Mouse (Mus musculus) T-helper 1 cell (primary cell): Measurements from ENCODE around the gene Fam155a.
"Not testable (repeated sequence)": the region's sequence is repeated elsewhere in the genome, so short reads cannot be mapped to it uniquely, and the experiment has no call there.

ENCODE experiments used
- in situ Hi-C: fragments of 300-600 bp; cut with MboI, MseI; formaldehyde crosslinking; loops from one replicate; pipeline ENCODE4 v1.15.1; 2025; ENCODE audit warnings: high pct_unique_total_duplicates

Fam155a gene

DNA sequence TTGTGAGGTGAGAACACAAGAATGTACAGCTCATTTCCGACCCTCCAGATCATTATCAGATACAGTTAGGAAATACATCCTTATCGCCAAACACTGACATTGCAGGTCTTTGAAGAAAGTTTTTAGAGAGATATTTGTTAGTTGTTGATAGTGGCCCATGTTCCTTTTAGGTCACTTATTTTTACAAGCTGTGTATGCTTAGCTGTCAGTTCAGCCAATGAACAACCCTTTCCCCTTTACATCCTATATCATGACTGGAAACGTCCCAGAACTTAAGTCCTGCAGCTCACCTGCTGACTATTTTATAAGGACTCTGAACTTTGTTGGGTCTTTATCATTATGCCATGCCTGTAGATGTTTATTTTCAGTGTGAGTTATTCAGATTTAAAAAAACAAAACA, 366.3 kb downstream of the Fam155a start:
- in situ Hi-C loops = loop anchor here (10.0 kb wide), 1 partner anchor 1260 kb away; no protein-coding TSS in a partner anchor

DNA sequence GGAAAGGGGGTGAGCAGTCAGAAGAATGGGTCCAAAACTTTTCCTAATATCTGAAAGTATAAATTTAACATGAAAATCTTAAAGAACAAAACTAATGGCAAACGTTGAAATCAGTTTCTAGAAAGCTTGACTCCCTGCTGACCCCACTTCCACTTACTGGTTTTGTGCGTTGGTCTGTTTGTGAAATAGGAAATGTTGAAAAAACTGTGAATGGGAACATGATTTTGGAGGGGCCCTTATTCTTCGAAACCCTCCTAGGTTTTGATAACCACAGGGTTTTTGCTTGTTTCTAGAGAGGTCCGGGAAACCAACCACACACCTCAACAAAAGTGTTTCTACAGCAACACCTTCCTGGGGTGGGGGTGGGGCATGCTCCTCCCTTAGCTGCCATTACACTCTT, 368.6 kb downstream of the Fam155a start:
- in situ Hi-C loops = loop anchor here (10.0 kb wide), 1 partner anchor 1258 kb away; no protein-coding TSS in a partner anchor

DNA sequence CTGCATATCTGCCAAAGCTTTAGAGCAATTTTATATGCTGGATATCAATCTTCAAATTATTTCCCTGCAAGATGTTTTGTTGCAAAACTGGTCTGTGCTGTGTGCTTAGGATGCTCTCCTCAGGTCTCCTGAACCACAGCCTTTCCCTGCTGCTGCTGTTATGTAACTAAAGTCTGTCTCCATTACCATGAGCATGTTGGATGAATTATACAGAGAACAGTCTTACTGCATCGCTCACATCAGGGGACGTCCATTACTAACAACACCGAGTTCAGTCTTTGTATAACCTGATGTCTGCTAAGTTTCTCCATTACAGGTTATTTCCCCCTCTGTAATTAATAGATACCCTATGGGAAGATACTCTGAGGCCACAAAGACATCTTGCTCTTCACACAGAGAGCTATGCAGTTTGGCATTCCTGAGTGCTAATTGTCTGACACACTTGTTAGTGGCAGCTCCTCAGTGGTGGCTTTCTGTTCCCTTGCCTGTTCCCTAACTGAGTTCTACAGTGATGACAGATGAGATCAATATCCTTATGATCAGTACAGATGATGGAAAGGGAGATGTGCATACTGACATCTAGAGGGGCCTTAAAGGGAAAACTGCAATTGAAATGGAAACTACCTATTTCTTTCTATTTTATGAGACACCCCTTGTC, 372.2 kb downstream of the Fam155a start:
- in situ Hi-C loops = no loop called here

DNA sequence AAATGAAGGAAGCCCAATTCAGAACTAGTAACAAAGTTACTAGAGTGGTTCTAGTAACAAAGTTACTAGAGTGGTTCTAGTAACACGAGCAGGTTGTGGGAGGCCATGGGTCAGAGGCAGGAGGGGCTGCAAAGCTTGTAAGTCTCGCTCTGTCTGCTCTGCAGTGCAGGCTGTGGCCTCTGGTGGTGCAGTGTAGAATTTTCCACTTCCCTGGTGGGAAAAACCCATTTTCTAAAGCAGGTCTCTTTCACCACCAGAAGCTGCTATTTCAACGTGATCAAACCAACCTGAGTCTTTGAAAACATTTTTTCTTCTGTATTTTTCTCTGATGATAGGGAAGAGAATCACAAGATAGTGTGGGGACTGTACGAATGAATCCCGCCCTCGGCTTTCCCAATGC, 372.9 kb downstream of the Fam155a start:
- in situ Hi-C loops = no loop called here

DNA sequence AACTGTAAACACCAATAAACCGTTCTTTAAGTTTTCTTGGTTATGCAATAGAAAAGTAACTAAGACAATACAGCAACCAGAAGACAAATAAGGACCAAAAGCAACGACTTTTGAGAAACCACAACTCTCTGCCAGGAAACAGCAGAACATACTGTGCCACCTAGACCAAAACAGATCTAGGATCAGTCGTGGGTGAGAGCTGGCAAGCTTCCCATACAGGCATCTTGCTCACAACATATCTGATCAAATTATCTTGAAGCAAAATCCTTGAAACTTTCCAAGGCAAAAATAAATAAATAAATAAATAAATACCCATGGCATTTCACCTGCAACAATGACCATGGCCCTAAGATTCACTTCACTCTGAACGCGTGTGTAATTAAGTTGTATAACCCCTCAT, 376.3 kb downstream of the Fam155a start:
- in situ Hi-C loops = no loop called here

DNA sequence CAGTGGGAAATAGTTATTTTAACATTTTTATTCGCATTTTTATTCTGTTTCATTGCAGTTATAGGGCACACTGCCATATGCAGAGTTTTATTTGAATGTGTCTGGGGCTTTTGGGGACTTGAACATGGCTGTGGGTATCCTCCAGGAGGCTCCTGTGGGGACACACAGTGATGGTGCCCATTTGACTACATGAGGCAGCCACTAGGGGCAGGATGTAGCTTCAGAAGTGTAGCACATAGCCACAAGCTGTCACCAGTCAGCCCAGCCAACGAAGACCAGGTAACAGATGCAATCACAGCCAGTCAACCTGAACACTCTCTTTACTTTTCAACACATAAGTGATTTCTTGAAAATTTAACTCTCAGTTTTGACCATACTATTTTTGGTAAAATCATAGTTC, 377.7 kb downstream of the Fam155a start:
- in situ Hi-C loops = no loop called here

DNA sequence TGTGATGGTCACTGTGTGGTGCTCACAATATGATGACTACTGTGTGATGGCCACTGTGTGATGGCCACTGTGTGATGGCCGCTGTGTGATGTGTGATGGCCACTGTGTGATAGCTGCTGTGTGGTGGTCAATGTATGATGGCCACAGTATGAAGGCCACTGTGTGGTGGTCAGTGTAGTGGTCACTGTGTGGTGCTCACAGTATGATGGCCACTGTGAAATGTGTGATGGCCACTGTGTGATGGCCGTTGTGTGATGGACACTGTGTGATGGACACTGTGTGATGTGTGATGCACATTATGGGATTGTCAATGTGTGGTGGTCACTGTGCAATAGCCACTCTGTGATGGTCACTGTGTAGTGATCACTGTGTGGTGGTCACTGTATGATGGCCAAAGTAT, 380.7 kb downstream of the Fam155a start:
- in situ Hi-C loops = not testable (repeated sequence)

DNA sequence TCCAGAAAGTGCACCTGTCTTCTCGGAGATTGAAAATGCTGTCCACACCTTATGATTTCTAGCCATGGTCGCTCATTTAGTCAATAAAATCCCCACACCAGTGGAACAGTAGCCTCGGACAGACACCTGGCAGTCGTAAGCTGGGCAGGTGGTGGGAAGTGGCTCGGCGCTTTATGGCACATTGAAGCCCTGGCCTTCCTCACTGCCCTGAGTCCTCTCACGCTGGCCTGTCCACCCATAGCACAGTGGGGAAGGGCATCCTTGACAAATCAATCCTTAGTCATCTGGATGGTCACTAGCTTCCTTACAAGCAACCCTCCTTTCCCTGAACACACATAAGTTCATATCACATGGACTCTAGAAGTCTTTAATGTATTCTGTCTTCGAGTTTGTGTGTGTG, 401.8 kb downstream of the Fam155a start:
- in situ Hi-C loops = no loop called here

DNA sequence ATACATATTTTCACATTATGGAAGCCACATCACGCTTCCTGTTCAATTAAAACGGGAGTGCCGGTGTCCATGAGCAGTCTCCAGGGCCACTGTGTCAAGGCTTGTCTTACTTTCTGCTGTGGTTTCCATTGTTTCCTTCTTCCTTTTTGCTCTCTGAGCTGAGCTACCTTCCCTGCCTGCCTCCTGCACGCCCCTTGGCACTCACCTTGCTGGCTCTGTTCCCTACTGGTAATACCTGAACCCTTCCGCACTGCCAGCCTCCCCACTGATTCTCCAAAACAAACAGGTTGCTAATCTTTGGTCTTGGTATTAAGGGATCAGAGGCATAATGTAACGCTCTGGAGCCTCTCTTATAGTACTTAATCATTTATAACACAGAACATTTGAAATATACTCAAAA, 403.2 kb downstream of the Fam155a start:
- in situ Hi-C loops = no loop called here

DNA sequence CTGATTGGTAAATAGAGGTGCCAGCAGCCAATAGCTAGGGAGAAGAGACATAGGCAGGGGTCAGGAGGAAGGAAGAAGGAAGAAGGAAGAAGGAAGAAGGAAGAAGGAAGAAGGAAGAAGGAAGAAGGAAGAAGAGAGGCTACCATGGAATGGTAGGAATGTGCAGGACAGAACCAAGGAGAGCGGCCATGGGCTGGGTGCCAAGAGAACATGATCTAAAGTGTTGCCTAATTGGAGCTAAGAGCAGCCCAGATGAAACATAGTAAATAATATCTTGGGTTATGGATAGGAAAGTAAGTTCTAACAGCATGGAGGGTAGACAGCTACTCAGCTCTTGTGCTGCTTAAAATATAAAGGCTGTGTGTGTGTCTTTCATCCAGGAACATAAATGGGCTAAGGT, 405.6 kb downstream of the Fam155a start:
- in situ Hi-C loops = no loop called here

DNA sequence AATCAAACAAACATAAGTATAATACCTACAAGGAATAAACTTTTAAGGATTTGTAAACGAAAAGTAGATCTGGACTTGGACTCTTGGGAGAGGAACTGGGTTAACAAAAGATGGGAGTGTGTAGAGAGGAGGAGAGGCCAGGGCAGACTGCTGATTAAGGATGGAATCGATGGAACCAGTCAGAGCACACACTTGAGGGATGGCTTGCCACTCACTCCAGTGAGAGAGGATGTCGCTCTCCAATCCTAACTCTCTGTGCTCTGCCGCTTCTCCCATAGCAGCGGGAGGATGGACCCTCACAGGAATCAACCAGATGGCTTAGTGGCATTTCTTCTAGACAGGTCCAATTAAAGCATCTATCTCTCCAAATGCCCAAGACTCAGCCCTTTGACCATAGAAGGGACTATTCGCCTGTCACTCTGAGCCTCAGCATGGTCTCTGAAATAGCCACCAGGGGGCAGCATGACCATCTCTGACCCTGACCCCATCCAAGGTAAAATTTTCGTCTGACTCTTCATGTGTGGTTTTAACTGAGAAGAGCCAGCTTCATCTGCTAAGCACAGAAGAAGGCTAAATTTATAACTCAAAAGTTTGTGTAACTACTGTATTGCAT, 422.3 kb downstream of the Fam155a start:
- in situ Hi-C loops = no loop called here

DNA sequence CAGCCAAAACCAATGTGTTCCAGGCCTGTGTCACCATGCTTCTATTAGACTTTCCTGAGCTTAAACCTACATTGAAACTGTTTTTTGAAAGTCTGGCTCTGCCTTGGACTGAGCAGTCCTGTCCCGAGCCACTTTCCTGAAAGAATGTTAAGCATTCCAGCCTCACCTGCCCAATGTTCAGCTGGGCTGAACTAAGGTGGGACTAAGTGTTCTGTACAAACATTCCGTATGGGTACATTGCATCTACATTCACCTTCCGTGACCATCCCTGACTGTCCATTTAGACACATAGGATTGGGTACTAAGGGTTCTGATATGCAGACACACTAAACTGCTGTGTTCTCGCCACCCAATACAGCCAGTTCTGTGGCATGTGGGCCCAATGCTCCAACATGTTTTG, 423.8 kb downstream of the Fam155a start:
- in situ Hi-C loops = no loop called here

DNA sequence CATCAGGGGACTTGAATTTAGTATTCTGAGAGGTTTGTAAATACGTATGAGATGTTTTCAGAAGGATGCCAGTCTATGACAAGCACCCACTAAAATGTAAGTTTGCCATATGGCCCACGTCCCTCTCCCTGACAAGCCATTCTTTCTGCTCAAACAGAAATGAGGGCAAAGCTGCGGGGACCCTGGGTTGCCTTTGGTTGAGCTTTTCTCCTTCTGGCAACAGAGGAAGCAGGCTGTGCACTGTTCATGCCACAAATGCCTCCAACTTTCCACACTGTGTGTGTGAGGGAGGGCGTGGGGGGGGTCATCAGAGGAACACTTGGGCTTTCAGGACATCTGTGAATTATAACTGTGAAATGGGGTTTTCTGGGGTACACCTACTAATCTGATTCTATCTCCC, 426.8 kb downstream of the Fam155a start:
- in situ Hi-C loops = no loop called here

DNA sequence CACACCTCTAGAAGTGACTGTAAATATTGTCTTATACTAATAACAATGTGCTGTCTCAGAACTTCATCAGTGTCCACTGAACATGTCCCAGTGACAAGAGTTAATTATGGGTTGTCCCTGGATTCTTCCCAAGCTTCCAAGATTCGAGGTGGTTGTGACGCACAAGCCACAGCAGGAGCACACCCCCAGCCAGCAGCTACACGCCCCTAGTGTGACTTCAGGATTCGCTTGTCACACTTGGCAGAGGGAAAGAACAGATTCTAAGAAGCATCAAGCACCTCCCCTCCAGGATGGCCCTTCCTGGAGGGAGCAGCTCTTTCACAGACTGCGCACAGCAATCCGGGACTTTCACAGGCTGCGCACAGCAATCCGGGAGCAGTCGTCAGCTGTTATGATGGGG, 428.0 kb downstream of the Fam155a start:
- in situ Hi-C loops = no loop called here

DNA sequence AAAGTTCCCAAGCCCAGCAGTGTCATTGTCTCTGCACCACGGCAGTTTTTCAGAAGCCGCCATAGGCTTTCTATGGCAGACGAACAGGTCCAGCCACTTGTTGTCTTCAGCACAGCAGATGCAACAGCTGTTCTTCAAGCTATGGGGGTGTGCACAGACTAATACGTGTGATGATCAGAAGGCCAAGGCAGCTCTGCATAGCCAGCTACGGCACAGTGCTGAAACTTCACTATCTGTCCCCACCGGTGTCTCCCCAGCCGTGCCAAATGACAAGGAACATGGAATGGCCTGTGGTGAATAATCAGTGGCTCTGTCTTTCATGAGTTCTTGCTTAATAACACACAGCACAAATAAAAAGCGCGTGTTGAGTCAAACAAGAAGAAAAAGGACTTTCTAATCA, 428.4 kb downstream of the Fam155a start:
- in situ Hi-C loops = no loop called here

DNA sequence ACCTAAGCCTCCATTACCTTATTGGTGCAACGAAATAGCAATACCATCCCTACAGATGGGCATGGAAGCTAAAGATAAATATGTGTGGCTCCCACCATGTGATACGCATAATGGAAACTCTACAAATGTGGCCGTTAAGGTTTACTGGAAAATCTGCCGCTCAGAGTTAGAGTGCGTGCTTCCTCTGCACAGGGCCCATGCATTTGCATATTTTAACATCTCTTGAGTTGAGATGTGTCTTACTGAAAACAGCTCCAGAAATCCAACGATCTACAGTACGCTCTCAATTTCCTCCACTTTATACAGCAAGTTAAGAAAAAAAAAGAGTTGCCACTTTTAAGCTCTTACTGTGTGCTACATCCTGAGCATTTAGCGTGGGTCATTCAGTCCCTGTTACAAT, 433.1 kb downstream of the Fam155a start:
- in situ Hi-C loops = no loop called here

DNA sequence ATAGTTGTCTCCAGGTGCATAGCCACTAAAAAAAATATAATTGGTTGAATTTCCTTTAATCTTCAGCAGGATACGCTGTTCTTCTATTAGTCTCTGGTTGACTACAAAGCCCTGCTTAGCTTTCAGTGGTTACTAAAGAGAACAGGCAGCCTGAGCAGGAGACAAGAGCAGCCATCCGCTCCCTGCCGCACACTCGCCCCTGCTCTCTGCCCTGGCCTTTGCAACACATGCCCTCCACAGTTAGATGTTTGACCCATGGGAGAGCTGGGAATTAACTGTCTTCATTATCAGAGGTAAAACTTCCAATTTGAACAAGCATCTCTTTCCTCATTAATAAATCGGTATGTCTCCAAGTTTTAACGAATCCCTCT, 435.0 kb downstream of the Fam155a start:
- in situ Hi-C loops = no loop called here

DNA sequence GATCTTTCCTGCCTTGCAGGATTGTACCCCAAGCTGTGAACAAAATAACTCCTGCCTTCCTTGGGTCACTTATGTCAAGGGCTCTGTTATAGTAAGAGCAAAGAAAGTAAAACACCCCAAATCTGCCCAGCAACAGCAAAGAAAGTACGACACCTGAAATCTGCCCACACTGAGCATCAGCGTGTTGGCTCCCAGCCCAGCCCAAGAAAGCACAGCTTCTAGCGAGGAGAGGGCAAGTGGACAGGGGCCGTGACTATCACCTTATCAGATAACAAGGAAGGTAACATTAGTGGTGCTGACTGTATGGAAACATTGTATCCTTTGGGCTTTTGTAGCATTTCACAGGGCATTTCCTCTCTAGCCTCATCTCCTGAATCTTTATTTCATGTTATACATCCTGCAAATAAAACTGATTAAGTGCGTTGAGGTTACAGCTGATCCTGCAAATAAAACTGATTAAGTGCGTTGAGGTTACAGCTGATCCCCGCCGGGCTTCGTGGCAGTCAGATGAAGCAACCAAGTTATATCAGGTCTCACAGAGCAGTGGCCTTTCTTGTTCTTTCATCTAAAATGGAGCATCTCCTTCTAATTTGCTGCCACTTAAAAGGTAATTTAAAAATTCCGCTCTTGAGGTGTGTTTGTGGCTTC, 435.6 kb downstream of the Fam155a start:
- in situ Hi-C loops = no loop called here

DNA sequence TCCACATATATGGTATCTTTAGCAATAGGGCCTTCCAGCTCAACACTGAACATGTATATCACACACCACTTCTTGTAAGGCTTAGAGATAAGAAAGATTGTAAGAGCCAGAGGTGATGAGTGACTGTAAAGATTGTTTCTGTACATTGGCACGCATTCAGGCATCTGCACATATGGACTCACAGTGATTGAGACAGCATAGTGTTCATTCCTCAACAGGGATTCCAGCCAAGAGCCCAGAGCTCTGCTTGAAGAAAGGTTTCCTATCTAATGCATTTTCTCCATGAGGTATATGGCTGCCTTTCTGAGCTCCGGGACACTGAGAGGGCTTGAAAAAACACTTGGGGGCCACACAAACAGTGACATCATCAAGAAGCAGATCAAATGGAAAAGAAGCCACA, 438.2 kb downstream of the Fam155a start:
- in situ Hi-C loops = no loop called here

DNA sequence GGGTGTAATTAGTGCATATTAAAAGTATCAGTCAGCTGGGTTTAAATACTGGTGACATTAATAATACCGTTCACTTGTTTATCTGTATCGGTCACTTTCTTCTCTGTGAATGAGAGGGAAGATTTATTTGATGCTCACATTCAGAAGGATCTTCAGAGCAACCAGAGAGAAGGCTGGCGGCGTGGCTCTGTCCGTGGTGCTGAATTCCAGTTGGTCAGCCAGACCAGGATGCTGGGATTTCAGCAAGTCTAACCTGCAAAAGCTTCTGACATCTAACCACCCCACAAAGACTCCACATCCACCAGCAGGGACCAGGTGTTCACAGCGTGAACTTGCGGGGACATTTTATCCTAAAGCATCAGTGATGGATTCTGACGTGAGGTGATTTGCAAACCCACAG, 461.5 kb downstream of the Fam155a start:
- in situ Hi-C loops = no loop called here

DNA sequence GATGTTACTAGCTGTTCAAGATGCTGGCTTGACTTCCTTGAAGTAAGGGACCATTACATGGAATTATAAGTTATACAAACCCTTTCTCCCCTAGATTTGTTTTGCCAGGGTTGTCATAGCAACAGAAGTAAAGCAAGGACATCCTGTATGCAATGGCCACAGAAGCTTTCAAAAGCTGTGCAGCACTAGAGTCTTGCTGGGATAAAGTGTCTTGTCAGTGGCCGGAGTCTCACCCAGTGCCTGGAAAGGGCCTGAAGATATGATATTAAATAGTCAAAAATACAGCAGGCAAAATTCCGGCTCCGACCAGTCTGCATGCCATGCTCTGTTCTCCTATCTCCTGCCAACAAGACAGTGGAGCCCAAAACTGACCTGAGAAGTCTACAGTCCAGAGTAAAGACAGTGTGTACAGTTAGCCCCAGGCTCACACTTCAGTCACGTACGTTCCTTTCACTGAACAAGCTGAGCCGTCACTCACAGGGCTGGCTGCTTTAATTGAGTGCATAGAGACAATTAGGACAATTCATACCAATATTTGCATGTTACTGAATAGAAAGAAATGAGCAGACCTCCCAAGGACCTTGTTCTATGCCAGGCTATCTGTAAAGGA, 467.3 kb downstream of the Fam155a start:
- in situ Hi-C loops = no loop called here

DNA sequence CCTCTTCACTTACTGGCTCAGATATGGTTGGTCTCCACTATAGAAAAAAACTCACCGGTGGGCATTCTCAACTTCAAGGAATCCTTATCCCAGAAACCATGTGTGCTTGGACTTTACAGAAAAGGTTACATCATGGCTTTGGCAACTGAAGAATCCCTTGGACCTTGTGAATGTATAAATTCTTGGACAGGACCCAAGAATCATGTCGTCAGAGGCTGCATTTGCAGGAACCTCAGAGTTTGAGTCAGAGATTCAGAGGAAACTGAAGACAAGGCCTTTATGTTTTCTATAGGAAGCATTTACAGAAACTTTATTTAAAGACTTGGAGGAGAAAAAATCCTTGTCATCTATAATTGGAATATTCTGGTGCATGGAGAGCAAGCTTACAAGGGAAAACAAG, 475.9 kb downstream of the Fam155a start:
- in situ Hi-C loops = no loop called here

DNA sequence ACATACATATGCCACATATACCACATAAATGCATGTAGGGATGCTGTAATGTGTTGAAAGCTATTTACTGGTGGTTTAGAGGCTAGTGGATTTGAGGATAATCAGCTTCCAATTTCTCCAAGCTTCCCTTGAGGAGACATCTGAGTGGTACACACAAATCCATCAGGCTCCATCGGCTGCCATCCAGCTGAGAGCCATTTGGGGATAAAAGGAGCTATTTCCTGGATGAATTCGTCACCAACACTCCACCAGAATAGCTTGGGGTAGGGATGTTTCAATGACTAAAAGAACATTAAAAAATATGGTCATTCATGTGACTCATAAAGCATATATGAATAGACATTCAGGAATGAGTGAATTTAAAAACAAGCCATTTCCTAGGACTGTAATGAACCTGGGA, 478.4 kb downstream of the Fam155a start:
- in situ Hi-C loops = no loop called here
